Mouse (Mus musculus) embryo, embryonic 11.5 days (tissue): ENCODE measurements around the gene Zfp965.
"Not testable (repeated sequence)": the region's sequence is repeated elsewhere in the genome, so short reads cannot be mapped to it uniquely, and the experiment has no call there.

Source experiments
- DNase-seq: peaks from one replicate; pipeline ENCODE4 v3.0.0-alpha.2; 2012; ENCODE audit warnings: low read depth, low spot score

Gene Zfp965

GRCm38 (mm10) chr2:175469685-175470084, at the start of gene Zfp965:
TSS of gene Zfp965 (plus strand) at chr2:175469985.
- not testable (repeated sequence) for DNase-seq

- DNase-seq = not testable (repeated sequence)
Measured at GRCm38 (mm10) chr2:175435707-175436106, 34.1 kb upstream of the Zfp965 start, which contains the start of gene Gm4724. TSS of gene Gm4724 (minus strand) at chr2:175435807.
